Mouse (Mus musculus): ENCODE data around the gene Klf15.

DNA sequence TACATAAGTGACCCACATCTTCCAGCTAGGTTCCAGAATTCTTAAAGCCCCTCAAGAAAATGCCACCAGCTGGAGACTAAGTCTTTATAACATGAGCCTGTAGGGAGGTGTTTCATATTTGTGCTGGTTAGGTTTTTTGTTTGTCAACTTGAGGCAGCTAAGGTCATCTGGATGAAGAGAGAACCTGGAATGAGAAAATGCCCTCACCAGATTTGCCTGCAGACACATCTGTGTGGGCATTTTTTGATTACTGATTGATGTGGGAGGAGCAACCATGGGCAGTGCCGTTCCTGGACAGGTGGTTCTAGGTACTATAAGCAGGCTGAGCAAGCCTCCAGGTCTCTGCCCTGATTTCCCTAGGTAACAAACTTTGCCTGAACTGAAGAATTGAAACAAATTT is 25.2 kb downstream of the Klf15 start:
- no peak for TF ChIP-seq CTCF (IDR thresholded peaks at IDR 0.05; ENCODE audit: borderline replicate concordance, extremely low read depth, insufficient read depth, insufficient read length)
- TF ChIP-seq POLR2A (IDR thresholded peaks at IDR 0.05; ENCODE audit: borderline replicate concordance, extremely low read depth, insufficient read depth, insufficient read length, poor library complexity, severe bottlenecking), result no peak
